Mouse (Mus musculus): Measurements from ENCODE around the gene Top1. TPM values are rescaled to one million over a fixed set of nuclear protein-coding genes. Genes with fewer than 3 reads are reported as not detected.

Top1 gene
- polyA plus RNA-seq, 1 experiment from 2014 or later: 122 TPM

GRCm38 (mm10) chr2:160619300-160619699 is 26.4 kb upstream of the Top1 start:
- 83% methylated on average over 5 of the region's 5 CpGs for WGBS
- no peak overlapping the region for H3K4me3 ChIP-seq (ENCODE audit: low read depth, low read length)
- no peak for ATAC-seq (ENCODE audit: insufficient number of reproducible peaks, low FRiP score, low TSS enrichment, low read depth)
- H3K9me3 ChIP-seq (ENCODE audit: control insufficient read depth, low read length): no peaks in the 10 kb centered on the region
- peaks cover 4% of the 10 kb centered on the region for H3K4me1 ChIP-seq (ENCODE audit: control insufficient read depth, insufficient read depth, low read length)
- no peaks in the 10 kb centered on the region for H3K36me3 ChIP-seq (ENCODE audit: control insufficient read depth, insufficient read depth, low read length)
- no peak overlapping the region for H3K27ac ChIP-seq (replicated peaks; ENCODE audit: low read depth, low read length)
- DNase-seq (ENCODE audit: low spot score): no peak
- no peaks in the 10 kb centered on the region for H3K27me3 ChIP-seq (ENCODE audit: control insufficient read depth, insufficient read depth, low read length)
- no peak overlapping the region for H3K4me2 ChIP-seq (ENCODE audit: low read depth, severe bottlenecking)
- no peak overlapping the region for H3K9ac ChIP-seq (ENCODE audit: low read length)

GRCm38 (mm10) chr2:160619831-160620230 is 25.9 kb upstream of the Top1 start:
- ATAC-seq (ENCODE audit: insufficient number of reproducible peaks, low FRiP score, low TSS enrichment, low read depth): no peak
- H3K27ac ChIP-seq (replicated peaks; ENCODE audit: low read depth, low read length): no peak overlapping the region
- H3K36me3 ChIP-seq (ENCODE audit: control insufficient read depth, insufficient read depth, low read length): no peaks in the 10 kb centered on the region
- no peak overlapping the region for H3K9ac ChIP-seq (ENCODE audit: low read length)
- no peak for DNase-seq (ENCODE audit: low spot score)
- peaks cover 4% of the 10 kb centered on the region for H3K4me1 ChIP-seq (ENCODE audit: control insufficient read depth, insufficient read depth, low read length)
- no peaks in the 10 kb centered on the region for H3K9me3 ChIP-seq (ENCODE audit: control insufficient read depth, low read length)
- no peak overlapping the region for H3K4me2 ChIP-seq (ENCODE audit: low read depth, severe bottlenecking)
- no peak overlapping the region for H3K4me3 ChIP-seq (ENCODE audit: low read depth, low read length)
- H3K27me3 ChIP-seq (ENCODE audit: control insufficient read depth, insufficient read depth, low read length): no peaks in the 10 kb centered on the region
- 88% methylated on average over 9 of the region's 9 CpGs for WGBS

GRCm38 (mm10) chr2:160620279-160620963 is 25.3 kb upstream of the Top1 start:
- H3K9ac ChIP-seq (ENCODE audit: low read length): no peak overlapping the region
- peaks cover 4% of the 10 kb centered on the region for H3K4me1 ChIP-seq (ENCODE audit: control insufficient read depth, insufficient read depth, low read length)
- H3K36me3 ChIP-seq (ENCODE audit: control insufficient read depth, insufficient read depth, low read length): no peaks in the 10 kb centered on the region
- no peak overlapping the region for H3K4me2 ChIP-seq (ENCODE audit: low read depth, severe bottlenecking)
- DNase-seq (ENCODE audit: low spot score): no peak
- H3K27me3 ChIP-seq (ENCODE audit: control insufficient read depth, insufficient read depth, low read length): no peaks in the 10 kb centered on the region
- H3K27ac ChIP-seq (replicated peaks; ENCODE audit: low read depth, low read length): no peak overlapping the region
- H3K4me3 ChIP-seq (ENCODE audit: low read depth, low read length): no peak overlapping the region
- ATAC-seq (ENCODE audit: insufficient number of reproducible peaks, low FRiP score, low TSS enrichment, low read depth): no peak
- WGBS: 68% methylated on average over 6 of the region's 6 CpGs
- H3K9me3 ChIP-seq (ENCODE audit: control insufficient read depth, low read length): no peaks in the 10 kb centered on the region

GRCm38 (mm10) chr2:160621001-160621448 is 24.7 kb upstream of the Top1 start:
- H3K9ac ChIP-seq (ENCODE audit: low read length): no peak overlapping the region
- no peaks in the 10 kb centered on the region for H3K36me3 ChIP-seq (ENCODE audit: control insufficient read depth, insufficient read depth, low read length)
- DNase-seq (ENCODE audit: low spot score) (no peak), ATAC-seq (ENCODE audit: insufficient number of reproducible peaks, low FRiP score, low TSS enrichment, low read depth) (no peak)
- no peaks in the 10 kb centered on the region for H3K9me3 ChIP-seq (ENCODE audit: control insufficient read depth, low read length)
- H3K4me3 ChIP-seq (ENCODE audit: low read depth, low read length): no peak overlapping the region
- peaks cover 4% of the 10 kb centered on the region for H3K4me1 ChIP-seq (ENCODE audit: control insufficient read depth, insufficient read depth, low read length)
- no peaks in the 10 kb centered on the region for H3K27me3 ChIP-seq (ENCODE audit: control insufficient read depth, insufficient read depth, low read length)
- WGBS: 58% methylated on average over 11 of the region's 11 CpGs
- no peak overlapping the region for H3K4me2 ChIP-seq (ENCODE audit: low read depth, severe bottlenecking)
- no peak overlapping the region for H3K27ac ChIP-seq (replicated peaks; ENCODE audit: low read depth, low read length)

- 82% methylated on average over 5 of the region's 5 CpGs for WGBS
- H3K27ac ChIP-seq (replicated peaks; ENCODE audit: low read depth, low read length): no peak overlapping the region
- DNase-seq (ENCODE audit: low spot score) (no peak), ATAC-seq (ENCODE audit: insufficient number of reproducible peaks, low FRiP score, low TSS enrichment, low read depth) (no peak)
- H3K4me2 ChIP-seq (ENCODE audit: low read depth, severe bottlenecking): no peak overlapping the region
- no peaks in the 10 kb centered on the region for H3K36me3 ChIP-seq (ENCODE audit: control insufficient read depth, insufficient read depth, low read length)
- H3K9ac ChIP-seq (ENCODE audit: low read length): no peak overlapping the region
- no peaks in the 10 kb centered on the region for H3K27me3 ChIP-seq (ENCODE audit: control insufficient read depth, insufficient read depth, low read length)
- peaks cover 4% of the 10 kb centered on the region for H3K4me1 ChIP-seq (ENCODE audit: control insufficient read depth, insufficient read depth, low read length)
- no peak overlapping the region for H3K4me3 ChIP-seq (ENCODE audit: low read depth, low read length)
- no peaks in the 10 kb centered on the region for H3K9me3 ChIP-seq (ENCODE audit: control insufficient read depth, low read length)
Measured at GRCm38 (mm10) chr2:160621661-160622211, 24.0 kb upstream of the Top1 start.

- no peaks in the 10 kb centered on the region for H3K27me3 ChIP-seq (ENCODE audit: control insufficient read depth, insufficient read depth, low read length)
- no peak overlapping the region for H3K9ac ChIP-seq (ENCODE audit: low read length)
- DNase-seq (ENCODE audit: low spot score): no peak
- no peaks in the 10 kb centered on the region for H3K36me3 ChIP-seq (ENCODE audit: control insufficient read depth, insufficient read depth, low read length)
- no peak overlapping the region for H3K4me3 ChIP-seq (ENCODE audit: low read depth, low read length)
- no peak overlapping the region for H3K27ac ChIP-seq (replicated peaks; ENCODE audit: low read depth, low read length)
- H3K4me2 ChIP-seq (ENCODE audit: low read depth, severe bottlenecking): no peak overlapping the region
- ATAC-seq (ENCODE audit: insufficient number of reproducible peaks, low FRiP score, low TSS enrichment, low read depth): no peak
- peaks cover 4% of the 10 kb centered on the region for H3K4me1 ChIP-seq (ENCODE audit: control insufficient read depth, insufficient read depth, low read length)
- no peaks in the 10 kb centered on the region for H3K9me3 ChIP-seq (ENCODE audit: control insufficient read depth, low read length)
- WGBS: 88% methylated on average over 3 of the region's 3 CpGs
Measured at GRCm38 (mm10) chr2:160622646-160623045, 23.0 kb upstream of the Top1 start.

- no peaks in the 10 kb centered on the region for H3K9me3 ChIP-seq (ENCODE audit: control insufficient read depth, low read length)
- no peak overlapping the region for H3K4me3 ChIP-seq (ENCODE audit: low read depth, low read length)
- DNase-seq (ENCODE audit: low spot score) (no peak), ATAC-seq (ENCODE audit: insufficient number of reproducible peaks, low FRiP score, low TSS enrichment, low read depth) (no peak)
- no peak overlapping the region for H3K4me2 ChIP-seq (ENCODE audit: low read depth, severe bottlenecking)
- H3K9ac ChIP-seq (ENCODE audit: low read length): no peak overlapping the region
- no peaks in the 10 kb centered on the region for H3K36me3 ChIP-seq (ENCODE audit: control insufficient read depth, insufficient read depth, low read length)
- no peak overlapping the region for H3K27ac ChIP-seq (replicated peaks; ENCODE audit: low read depth, low read length)
- peaks cover 4% of the 10 kb centered on the region for H3K4me1 ChIP-seq (ENCODE audit: control insufficient read depth, insufficient read depth, low read length)
- 80% methylated on average over 3 of the region's 3 CpGs for WGBS
- no peaks in the 10 kb centered on the region for H3K27me3 ChIP-seq (ENCODE audit: control insufficient read depth, insufficient read depth, low read length)
Measured at GRCm38 (mm10) chr2:160623745-160624144, 21.9 kb upstream of the Top1 start.

- no peaks in the 10 kb centered on the region for H3K36me3 ChIP-seq (ENCODE audit: control insufficient read depth, insufficient read depth, low read length)
- WGBS: 92% methylated on average over 11 of the region's 11 CpGs
- H3K9me3 ChIP-seq (ENCODE audit: control insufficient read depth, low read length): no peaks in the 10 kb centered on the region
- H3K4me2 ChIP-seq (ENCODE audit: low read depth, severe bottlenecking): no peak overlapping the region
- H3K27me3 ChIP-seq (ENCODE audit: control insufficient read depth, insufficient read depth, low read length): no peaks in the 10 kb centered on the region
- no peak for ATAC-seq (ENCODE audit: insufficient number of reproducible peaks, low FRiP score, low TSS enrichment, low read depth)
- no peak overlapping the region for H3K9ac ChIP-seq (ENCODE audit: low read length)
- DNase-seq (ENCODE audit: low spot score): no peak
- no peaks in the 10 kb centered on the region for H3K4me1 ChIP-seq (ENCODE audit: control insufficient read depth, insufficient read depth, low read length)
- no peak overlapping the region for H3K27ac ChIP-seq (replicated peaks; ENCODE audit: low read depth, low read length)
- no peak overlapping the region for H3K4me3 ChIP-seq (ENCODE audit: low read depth, low read length)
Measured at GRCm38 (mm10) chr2:160627207-160628025, 18.3 kb upstream of the Top1 start.
